Mouse (Mus musculus): ENCODE measurements around the gene Hist1h3a.
"Not testable (repeated sequence)": the region's sequence is repeated elsewhere in the genome, so short reads cannot be mapped to it uniquely, and the experiment has no call there.

Hist1h3a gene

GRCm38 (mm10) chr13:23761871-23762821 is at the start of gene Hist1h3a:
TSS of gene Hist1h3a (minus strand) at chr13:23762386.
- DNase-seq, result peak; percentile 42 to 70

GRCm38 (mm10) chr13:23806422-23807052 is 44.4 kb upstream of the Hist1h3a start, which contains the start of gene Slc17a2:
TSS of gene Slc17a2 (plus strand) at chr13:23806993.
- no peak for DNase-seq

- no peak for DNase-seq
Observed at GRCm38 (mm10) chr13:23804532-23804931, 42.3 kb upstream of the Hist1h3a start.

DNA sequence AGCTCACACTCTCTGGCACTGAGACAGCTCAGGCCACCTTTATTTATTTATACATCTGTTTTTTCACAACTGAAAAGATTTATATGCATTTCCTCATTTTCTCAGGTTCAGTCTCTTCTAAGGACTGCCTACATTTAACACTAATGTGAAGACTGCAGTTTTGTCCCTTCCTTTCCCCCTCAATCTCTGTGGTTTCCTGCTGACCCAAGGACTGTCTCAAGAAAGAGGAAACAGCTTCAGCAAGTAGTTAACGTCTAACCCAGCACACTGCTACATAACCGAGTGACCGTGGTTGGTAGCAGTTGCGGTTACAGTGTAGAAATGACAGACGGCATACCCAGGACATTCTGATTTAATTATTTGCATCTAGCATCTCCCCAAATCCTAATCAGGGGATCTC is 37.2 kb upstream of the Hist1h3a start:
- no peak for DNase-seq

DNA sequence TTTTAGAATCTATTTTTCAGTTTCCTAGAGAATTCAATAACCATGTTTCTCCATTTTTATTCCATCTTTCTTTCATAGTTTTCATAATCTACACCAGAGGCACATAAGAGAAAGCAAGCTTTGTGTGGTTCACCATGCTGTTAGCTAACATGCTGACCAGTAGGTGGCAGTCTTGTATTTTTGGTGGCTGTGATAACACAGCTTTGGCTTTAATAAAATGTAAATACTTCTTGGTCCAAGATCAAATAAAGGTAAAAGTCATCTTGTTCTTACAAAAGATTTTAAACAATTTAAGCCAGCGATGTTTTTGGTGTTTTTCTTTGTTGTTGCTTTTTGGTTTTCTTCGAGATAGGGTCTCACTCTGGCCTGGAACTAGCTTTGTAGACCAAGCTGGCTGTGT is 30.3 kb upstream of the Hist1h3a start:
- DNase-seq, result peak; percentile 17 to 41

- no peak for DNase-seq
Observed at GRCm38 (mm10) chr13:23779025-23779424, 16.8 kb upstream of the Hist1h3a start.

GRCm38 (mm10) chr13:23778339-23778738 is 16.2 kb upstream of the Hist1h3a start:
- no peak for DNase-seq

GRCm38 (mm10) chr13:23772561-23773313 is 10.6 kb upstream of the Hist1h3a start:
- peak in 1 of 2 experiments; percentile 11 for DNase-seq

DNA sequence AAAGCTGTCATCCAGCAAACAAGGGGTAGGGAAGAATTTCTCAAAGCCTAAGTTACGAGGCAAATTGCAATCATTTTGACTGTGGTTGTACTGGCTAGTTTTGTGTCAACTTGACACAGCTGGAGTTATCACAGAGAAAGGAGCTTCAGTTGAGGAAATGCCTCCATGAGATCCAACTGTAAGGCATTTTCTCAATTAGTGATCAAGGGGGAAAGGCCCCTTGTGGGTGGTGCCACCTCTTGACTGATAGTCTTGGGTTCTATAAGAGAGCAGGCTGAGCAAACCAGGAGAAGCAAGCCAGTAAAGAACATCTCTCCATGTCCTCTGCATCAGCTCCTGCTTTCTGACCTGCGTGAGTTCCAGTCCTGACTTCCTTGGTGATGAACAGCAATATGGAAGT is 7.4 kb upstream of the Hist1h3a start, which contains the start of gene Trim38:
Trim38 (plus strand) TSS at position 301 of the 400 bp plus-strand sequence.
- DNase-seq, result not testable (repeated sequence)

DNA sequence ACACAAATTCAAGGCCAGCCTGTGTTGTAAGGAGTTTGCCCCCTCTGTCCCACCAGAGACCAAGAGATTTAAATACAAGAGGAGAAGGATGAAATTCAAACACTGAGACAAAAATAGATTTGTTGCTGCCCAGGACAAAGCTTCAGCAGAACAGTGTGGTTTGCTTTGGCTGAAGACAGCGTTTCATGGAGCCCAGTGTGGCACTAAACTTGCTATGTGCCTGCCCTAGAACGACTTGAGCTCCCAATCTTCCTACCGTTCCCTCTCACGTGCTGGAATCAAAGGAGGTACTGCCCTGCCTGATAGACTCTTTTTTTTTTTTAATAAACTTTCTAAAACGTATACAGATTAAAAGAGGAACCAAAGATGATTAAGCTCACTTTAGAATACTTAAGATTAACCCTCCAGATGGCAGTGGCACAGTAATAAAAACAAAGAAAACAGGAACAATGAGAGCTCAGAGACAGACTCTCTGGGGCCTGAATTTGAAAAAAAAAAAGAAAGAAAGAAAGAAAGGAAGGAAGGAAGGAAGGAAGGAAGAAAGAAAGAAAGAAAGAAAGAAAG is 6.7 kb upstream of the Hist1h3a start:
- DNase-seq, result no peak

DNA sequence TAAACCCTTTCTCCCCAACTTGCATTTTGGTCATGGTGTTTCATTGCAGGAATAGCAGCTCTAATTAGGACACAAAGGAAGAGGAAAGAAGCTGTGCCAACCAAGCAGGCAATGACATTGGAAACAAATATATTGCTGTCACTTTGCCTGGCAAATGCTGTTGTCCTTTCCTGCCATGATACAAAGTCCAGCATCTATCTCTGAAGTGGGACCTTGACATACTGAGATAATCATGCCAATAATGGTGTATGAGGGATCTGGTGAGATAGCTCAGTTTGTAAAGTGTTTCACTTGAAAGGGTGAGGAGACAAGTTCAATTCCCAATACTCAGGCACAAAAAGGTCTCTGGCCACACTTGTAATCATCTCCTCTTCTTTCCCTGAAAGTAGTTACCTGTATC is 4.6 kb upstream of the Hist1h3a start:
- no peak for DNase-seq

DNA sequence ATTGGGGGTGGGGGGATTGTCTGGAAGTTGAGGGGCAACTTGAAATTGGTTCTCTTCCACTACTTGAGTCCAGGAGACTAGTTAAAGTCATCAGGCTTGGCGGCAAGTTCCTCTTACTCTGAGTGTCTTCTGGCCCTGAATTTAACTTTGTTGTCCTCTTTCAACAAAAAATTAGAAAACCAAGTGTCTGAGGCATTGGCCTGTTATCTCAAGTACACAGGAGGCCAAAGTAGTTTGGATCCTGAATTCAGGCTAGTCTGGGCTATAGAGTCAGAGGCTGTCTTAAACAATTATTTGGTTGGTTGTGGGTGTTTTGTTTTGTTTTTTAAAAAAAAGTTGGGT is 3.0 kb upstream of the Hist1h3a start:
- no peak for DNase-seq

- DNase-seq, result no peak
Observed at GRCm38 (mm10) chr13:23764324-23765171, 2.4 kb upstream of the Hist1h3a start.

DNA sequence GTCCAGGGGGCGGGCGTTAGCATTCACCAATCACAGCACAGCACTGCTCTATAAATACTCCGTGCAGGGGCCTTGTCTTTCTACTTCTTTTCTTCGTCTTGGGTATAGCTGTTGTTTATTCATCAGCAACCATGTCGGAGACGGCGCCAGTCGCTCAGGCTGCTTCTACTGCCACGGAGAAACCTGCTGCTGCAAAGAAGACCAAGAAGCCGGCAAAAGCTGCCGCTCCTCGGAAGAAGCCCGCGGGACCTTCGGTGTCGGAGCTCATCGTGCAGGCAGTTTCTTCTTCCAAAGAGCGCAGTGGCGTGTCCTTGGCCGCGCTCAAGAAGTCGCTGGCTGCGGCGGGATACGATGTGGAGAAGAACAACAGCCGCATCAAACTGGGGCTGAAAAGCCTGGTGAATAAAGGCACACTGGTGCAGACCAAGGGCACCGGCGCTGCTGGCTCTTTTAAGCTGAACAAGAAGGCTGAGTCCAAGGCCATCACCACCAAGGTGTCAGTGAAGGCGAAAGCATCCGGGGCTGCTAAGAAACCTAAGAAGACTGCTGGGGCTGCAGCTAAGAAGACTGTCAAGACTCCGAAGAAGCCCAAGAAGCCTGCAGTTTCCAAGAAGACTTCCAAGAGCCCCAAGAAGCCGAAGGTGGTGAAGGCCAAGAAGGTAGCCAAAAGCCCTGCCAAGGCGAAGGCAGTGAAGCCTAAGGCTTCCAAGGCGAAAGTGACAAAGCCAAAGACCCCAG is 1.6 kb upstream of the Hist1h3a start, which contains the start of gene Hist1h1a:
Hist1h1a (plus strand) TSS at position 81 of the 738 bp plus-strand sequence.
- peak; percentile 72 to 75 for DNase-seq

- no peak for DNase-seq
Observed at GRCm38 (mm10) chr13:23763242-23763585, 1.0 kb upstream of the Hist1h3a start.

DNA sequence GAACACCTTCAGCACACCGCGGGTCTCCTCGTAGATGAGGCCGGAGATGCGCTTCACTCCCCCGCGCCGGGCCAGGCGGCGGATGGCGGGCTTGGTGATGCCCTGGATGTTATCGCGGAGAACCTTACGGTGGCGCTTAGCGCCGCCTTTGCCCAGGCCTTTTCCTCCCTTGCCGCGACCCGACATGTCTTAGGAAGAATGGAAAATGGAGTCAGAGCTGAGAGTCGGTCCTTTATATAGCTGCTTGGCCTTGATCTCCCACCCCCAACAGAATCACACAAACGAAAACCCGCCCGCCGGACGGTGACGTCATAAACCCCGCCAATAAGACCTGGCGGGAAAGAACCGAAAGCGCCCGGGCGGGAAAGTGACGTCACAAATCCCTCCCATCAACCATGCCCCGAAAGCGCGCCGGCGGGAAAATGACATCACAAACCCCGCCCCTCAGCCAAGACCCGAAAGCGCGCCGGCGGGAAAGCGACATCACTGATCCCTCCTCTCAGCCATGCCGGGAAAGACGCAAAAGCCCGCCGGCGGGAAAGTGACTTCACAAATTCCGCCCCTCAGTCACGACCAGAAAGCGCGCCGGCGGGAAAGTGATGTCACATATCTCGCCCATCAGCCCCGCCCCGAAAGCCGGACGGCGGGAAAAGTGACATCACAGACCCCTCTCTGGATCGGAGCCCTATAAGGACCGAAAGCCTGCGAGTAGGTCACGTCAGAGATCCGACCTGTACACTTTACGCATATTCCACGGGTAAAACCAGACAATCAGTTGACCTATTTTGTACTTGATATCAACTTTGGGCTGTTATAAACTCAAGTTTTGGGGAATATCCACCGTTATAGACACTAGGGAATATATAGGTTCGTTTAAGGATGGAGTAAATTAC is 968 bp downstream of the Hist1h3a start, which contains the start of gene Hist1h4a:
Hist1h4a (minus strand) TSS at position 259 of the 893 bp plus-strand sequence.
- peak; percentile 98 to 99 for DNase-seq

DNA sequence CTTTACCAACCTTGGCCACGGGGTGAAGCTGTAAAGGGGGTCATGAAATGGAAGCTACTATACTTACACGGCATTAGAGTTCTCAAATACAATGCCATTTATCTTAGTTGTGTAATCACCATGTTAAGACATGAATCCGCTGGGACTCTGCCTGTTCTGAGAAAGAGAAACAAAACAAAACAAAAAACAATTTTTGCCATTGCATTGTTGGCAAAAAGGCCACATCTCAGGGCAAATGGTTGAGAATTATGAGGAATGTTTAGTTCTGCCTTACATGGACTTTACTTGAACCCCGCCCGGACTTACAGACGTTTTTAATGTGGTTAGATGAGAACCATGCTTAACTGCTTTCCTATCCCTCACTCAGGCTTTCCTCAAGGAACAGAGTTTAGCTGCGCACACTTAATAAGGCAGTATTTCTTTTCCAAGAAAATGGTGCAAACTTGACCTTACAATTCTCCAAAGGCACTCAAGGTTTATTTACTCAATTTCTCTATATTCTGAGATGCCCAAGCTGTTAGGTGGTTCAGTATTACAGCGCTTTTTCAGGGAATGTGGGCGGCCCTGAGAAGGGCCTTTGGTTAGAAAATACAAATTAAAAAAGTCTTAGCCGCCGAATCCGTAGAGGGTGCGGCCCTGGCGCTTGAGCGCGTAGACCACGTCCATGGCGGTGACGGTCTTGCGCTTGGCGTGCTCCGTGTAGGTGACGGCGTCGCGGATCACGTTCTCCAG is 1.8 kb downstream of the Hist1h3a start:
- DNase-seq, result no peak

DNA sequence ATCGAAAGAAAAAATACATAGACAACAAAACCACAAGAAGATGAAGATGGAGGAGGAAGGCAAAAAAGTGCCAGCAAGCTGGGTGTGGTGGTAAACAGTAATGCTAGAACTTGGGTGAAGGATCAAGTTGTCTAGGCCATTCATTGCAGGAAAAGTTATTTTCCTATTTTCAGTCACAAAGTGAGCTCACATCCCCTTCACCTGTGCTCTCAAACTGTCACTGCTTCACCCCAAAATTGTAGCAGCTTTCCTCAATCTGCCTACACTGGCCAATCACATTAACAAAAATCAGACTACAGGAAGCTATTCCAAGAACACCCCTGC is 2.3 kb downstream of the Hist1h3a start:
- no peak for DNase-seq

GRCm38 (mm10) chr13:23759251-23759771 is 2.9 kb downstream of the Hist1h3a start:
- DNase-seq, result no peak

All from cerebellum, postnatal 36 days (tissue).